Mouse (Mus musculus) C3H10T1/2 (cell line): Measurements from ENCODE around the gene Gm281. TPM values are rescaled to one million over a fixed set of nuclear protein-coding genes. Genes with fewer than 3 reads are reported as not detected.

Experiments used
- polyA plus RNA-seq, 2 experiments: library from polyadenylated mRNA; unstranded; fragments of >200 nt; fragmentation: generic; extraction: Trizol; gene quantifications; one replicate each; pipeline ENCODE4 v1.2.1; 2012; ENCODE audit warnings: missing spikeins in 2 of 2

Gene Gm281
- polyA plus RNA-seq, result not detected

GRCm38 (mm10) chr14:13914387-13915082 lies at the start of gene Gm281:
Gm281 (minus strand) TSS chr14:13914478.

DNA sequence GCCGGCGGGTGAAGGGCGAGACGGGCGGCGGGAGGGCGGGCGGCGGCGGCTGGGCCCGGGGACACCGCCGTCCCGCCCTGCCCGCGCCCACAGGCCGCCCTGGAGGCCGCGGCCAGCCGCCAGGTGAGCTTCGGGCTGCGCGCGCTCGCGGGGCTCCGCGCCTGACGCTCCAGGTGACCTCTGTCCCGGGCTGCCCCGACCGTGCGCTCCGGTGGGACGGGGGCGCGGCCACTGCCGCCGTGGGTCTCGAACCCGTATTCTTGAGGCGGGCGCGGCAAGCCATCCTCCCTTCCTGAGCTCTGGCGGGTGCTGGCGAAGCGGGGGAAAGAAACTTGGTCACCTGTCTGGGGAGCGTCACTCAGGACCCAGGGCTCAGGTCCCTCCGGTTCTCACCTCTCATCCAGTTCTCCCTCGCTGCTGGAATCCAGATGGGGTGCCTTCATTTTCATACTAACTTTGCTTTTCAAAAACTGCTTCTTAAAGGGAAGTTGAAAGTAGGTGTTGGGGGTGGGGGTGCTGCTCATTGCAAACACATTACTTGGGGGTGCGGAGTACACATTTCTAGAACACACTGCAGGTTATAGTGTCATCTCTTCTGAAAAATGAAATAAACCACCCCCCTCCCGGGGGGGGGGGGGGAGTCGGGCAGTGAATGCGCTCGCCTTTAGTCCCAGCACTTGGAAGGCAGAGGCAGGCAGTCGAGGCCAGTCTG lies 47.3 kb upstream of the Gm281 start, which contains the start of the genes Atxn7 and Thoc7:
TSS of gene Atxn7 (plus strand) at position 40 of the 712 bp plus-strand sequence.
TSS of gene Thoc7 (minus strand) at position 452 of the 712 bp plus-strand sequence.

Other genes starting within 250 kb of the Gm281 start
- not detected for gene Sntn, start 243.6 kb downstream of the Gm281 start, polyA plus RNA-seq
- gene Atxn7, start 47.0 kb upstream of the Gm281 start, polyA plus RNA-seq, result 1 to 10 TPM in 1 of 2 experiments, under 1 TPM in 1; 0.12 to 1.3 TPM
- gene Thoc7, start 47.4 kb upstream of the Gm281 start, polyA plus RNA-seq, result 10 to 100 TPM in 1 of 2 experiments, 1 to 10 TPM in 1; 8.6 to 58.1 TPM
- 10 to 100 TPM; 14.3 to 65.5 TPM for gene Psmd6, start 206.5 kb upstream of the Gm281 start, polyA plus RNA-seq